Mouse (Mus musculus) limb, embryonic 14.5 days (tissue): ENCODE results near the gene Sptan1. TPM values are rescaled to one million over a fixed set of nuclear protein-coding genes. Genes with fewer than 3 reads are reported as not detected.
A peak's percentile ranks its signal among the peaks of the same experiment; 100 is the strongest.

Experiments
- ATAC-seq: fragments of 200-750 bp; cut with Nextera tagmentation; 2 replicates; pipeline ENCODE4 v1.8.0; 2017; ENCODE audit warnings: low read depth, moderate number of reproducible peaks, moderate TSS enrichment; ENCODE audit not compliant: low FRiP score
- DNase-seq: peaks from one replicate; pipeline ENCODE4 v3.0.0-alpha.2; 2015; ENCODE audit warnings: low spot score
- H3K27ac ChIP-seq: fragments of 300-500 bp; sonication (generic); replicated peaks from 2 replicates; pipeline ENCODE4 v1.5.1; 2014; ENCODE audit warnings: low read depth, mild to moderate bottlenecking, low read length, moderate library complexity, mixed read lengths
- H3K27me3 ChIP-seq: fragments of 300-500 bp; sonication (generic); 2 replicates; pipeline ENCODE4 v1.6.1; 2014; ENCODE audit warnings: low read length, mixed read lengths; ENCODE audit not compliant: control insufficient read depth, insufficient read depth
- H3K36me3 ChIP-seq: fragments of 300-500 bp; sonication (generic); 2 replicates; pipeline ENCODE4 v1.6.1; 2014; ENCODE audit warnings: mild to moderate bottlenecking, low read length, moderate library complexity, mixed read lengths; ENCODE audit not compliant: control insufficient read depth, insufficient read depth
- H3K4me1 ChIP-seq: fragments of 300-500 bp; sonication (generic); 2 replicates; pipeline ENCODE4 v1.6.1; 2014; ENCODE audit warnings: antibody characterized with exemption, low read length, mixed read lengths; ENCODE audit not compliant: control insufficient read depth, insufficient read depth
- H3K4me2 ChIP-seq: fragments of 300-500 bp; sonication (generic); replicated peaks from 2 replicates; pipeline ENCODE4 v1.6.1; 2014; ENCODE audit warnings: low read depth, mild to moderate bottlenecking, low read length, moderate library complexity; ENCODE audit not compliant: severe bottlenecking
- H3K4me3 ChIP-seq: fragments of 300-500 bp; sonication (generic); replicated peaks from 2 replicates; pipeline ENCODE4 v1.5.1; 2014; ENCODE audit warnings: low read length
- H3K9ac ChIP-seq: fragments of 300-500 bp; sonication (generic); 2 replicates; pipeline ENCODE4 v1.6.1; 2014; ENCODE audit warnings: mild to moderate bottlenecking, low read depth, low read length, moderate library complexity; ENCODE audit not compliant: severe bottlenecking
- H3K9me3 ChIP-seq: fragments of 300-500 bp; sonication (generic); 2 replicates; pipeline ENCODE4 v1.6.1; 2016; ENCODE audit warnings: low read length; ENCODE audit not compliant: control insufficient read depth
- POLR2A ChIP-seq: fragments of 200-500 bp; IDR thresholded peaks from 2 replicates; pipeline ENCODE4 v1.8.0; 2012; ENCODE audit warnings: inconsistent platforms, mild to moderate bottlenecking, moderate library complexity, borderline replicate concordance; ENCODE audit not compliant: insufficient read depth, insufficient read length; ENCODE audit errors: extremely low read depth
- WGBS: fragments of 180-500 bp; shearing (Covaris S2); extraction: QIAGEN DNeasy Blood & Tissue Kit; methylation state at CpG from one replicate; pipeline ENCODE4 v1.1.7; 2014; 5-methylcytosine and 5-hydroxymethylcytosine counted together
- polyA plus RNA-seq, 2 experiments: library from polyadenylated mRNA; depleted of rRNA in 1 of 2; stranded (reverse) in 1 of 2; unstranded in 1 of 2; fragments of >200 nt; fragmentation: Nextera tagmentation in 1 of 2; extraction: Ambion mirVana in 1 of 2; gene quantifications; 2 replicates each; pipeline versions ENCODE4 v1.2.1 to v1.2.3; 2012 to 2014

Gene Sptan1
- polyA plus RNA-seq, 2 experiments: 153 to 206 TPM

GRCm38 (mm10) chr2:30063235-30063634 is 97.9 kb downstream of the Sptan1 start:
- 4% methylated on average over 8 of the region's 8 CpGs for WGBS
- H3K27ac ChIP-seq: peak overlapping the region; percentile 80

GRCm38 (mm10) chr2:30063791-30064190 is 98.4 kb downstream of the Sptan1 start:
- H3K4me3 ChIP-seq: peak overlapping the region; percentile 59
- ATAC-seq (no peak), DNase-seq (no peak)
- no peaks in the 10 kb centered on the region for H3K9me3 ChIP-seq
- H3K27ac ChIP-seq: peak overlapping the region; percentile 80; the same call in 1 of the 2 replicates
- no peak for TF ChIP-seq POLR2A
- H3K36me3 ChIP-seq: peaks cover 7% of the 10 kb centered on the region
- peak overlapping the region; percentile 74 for H3K4me2 ChIP-seq
- no peaks in the 10 kb centered on the region for H3K27me3 ChIP-seq
- 12% methylated on average over 3 of the region's 3 CpGs for WGBS
- peaks cover 24% of the 10 kb centered on the region for H3K4me1 ChIP-seq
- peak overlapping the region; percentile 59; the same call in 1 of the 2 replicates for H3K9ac ChIP-seq

More at GRCm38 (mm10) chr2:30063235-30063634, 97.9 kb downstream of the Sptan1 start:
- Histone ChIP-seq H3K4me1 (peaks cover 24% of the 10 kb centered on the region), H3K36me3 (peaks cover 1% of the 10 kb centered on the region; the same call in 1 of the 2 replicates), H3K9me3 (no peaks in the 10 kb centered on the region), H3K27me3 (no peaks in the 10 kb centered on the region), H3K9ac (peak overlapping the region; percentile 59), H3K4me3 (peak overlapping the region; percentile 59), H3K4me2 (peak overlapping the region; percentile 74)
- DNase-seq (no peak), ATAC-seq (no peak)
- TF ChIP-seq POLR2A: no peak

- TF ChIP-seq POLR2A: no peak
- Histone ChIP-seq H3K36me3 (peaks cover 12% of the 10 kb centered on the region), H3K4me1 (peaks cover 24% of the 10 kb centered on the region), H3K27ac (no peak overlapping the region), H3K4me2 (peak overlapping the region; percentile 74), H3K9ac (peak overlapping the region; percentile 59; the same call in 1 of the 2 replicates), H3K4me3 (peak overlapping the region; percentile 59; the same call in 1 of the 2 replicates), H3K9me3 (no peaks in the 10 kb centered on the region), H3K27me3 (no peaks in the 10 kb centered on the region)
- no peak for DNase-seq
- WGBS: 27% methylated on average over 3 of the region's 3 CpGs
- no peak for ATAC-seq
Measured at GRCm38 (mm10) chr2:30064298-30064697, 98.9 kb downstream of the Sptan1 start.

- Histone ChIP-seq H3K4me2 (peak overlapping the region; percentile 66), H3K4me3 (peak overlapping the region; percentile 98), H3K9ac (peak overlapping the region; percentile 97), H3K9me3 (no peaks in the 10 kb centered on the region), H3K27ac (peak overlapping the region; percentile 99), H3K27me3 (no peaks in the 10 kb centered on the region), H3K4me1 (peaks cover 24% of the 10 kb centered on the region), H3K36me3 (peaks cover 26% of the 10 kb centered on the region)
- peak; percentile 91 for ATAC-seq
- peak; percentile 96 for DNase-seq
- peak; percentile 63; the same call in 1 of the 2 replicates for TF ChIP-seq POLR2A
- WGBS: 2% methylated on average over 25 of the region's 101 CpGs
Measured at GRCm38 (mm10) chr2:30066046-30066901, 100.9 kb downstream of the Sptan1 start.

- peak overlapping the region; percentile 99 for H3K27ac ChIP-seq
- DNase-seq (no peak), ATAC-seq (peak; percentile 13)
- under 1% methylated on average over 27 of the region's 69 CpGs for WGBS
- peak overlapping the region; percentile 97 for H3K9ac ChIP-seq
- TF ChIP-seq POLR2A: no peak
- peaks cover 29% of the 10 kb centered on the region for H3K36me3 ChIP-seq
- peak overlapping the region; percentile 98 for H3K4me3 ChIP-seq
- H3K4me2 ChIP-seq: peak overlapping the region; percentile 60
- H3K4me1 ChIP-seq: peaks cover 24% of the 10 kb centered on the region
- no peaks in the 10 kb centered on the region for H3K9me3 ChIP-seq
- H3K27me3 ChIP-seq: no peaks in the 10 kb centered on the region
Measured at GRCm38 (mm10) chr2:30067031-30067888, 101.9 kb downstream of the Sptan1 start.
